Mouse (Mus musculus) heart, embryonic 11.5 days (tissue): ENCODE measurements around the gene Ccdc97. TPM values are rescaled to one million over a fixed set of nuclear protein-coding genes. Genes with fewer than 3 reads are reported as not detected.

Source experiments
- ATAC-seq: fragments of 200-750 bp; cut with Nextera tagmentation; replicated peaks from 2 replicates; pipeline ENCODE4 v1.8.0; 2017; ENCODE audit warnings: moderate library complexity; ENCODE audit not compliant: insufficient number of reproducible peaks, low FRiP score, low TSS enrichment
- H3K27ac ChIP-seq: fragments of 300-500 bp; sonication (generic); 2 replicates; pipeline ENCODE4 v1.5.1; 2014; ENCODE audit warnings: mild to moderate bottlenecking, low read depth, low read length
- H3K27me3 ChIP-seq: fragments of 300-500 bp; sonication (generic); 2 replicates; pipeline ENCODE4 v1.6.1; 2014; ENCODE audit warnings: mild to moderate bottlenecking, low read length, mixed read lengths; ENCODE audit not compliant: control insufficient read depth, insufficient read depth
- H3K36me3 ChIP-seq: fragments of 300-500 bp; sonication (generic); 2 replicates; pipeline ENCODE4 v1.6.1; 2014; ENCODE audit warnings: mild to moderate bottlenecking, low read length, moderate library complexity, mixed read lengths; ENCODE audit not compliant: control insufficient read depth, insufficient read depth
- H3K4me1 ChIP-seq: fragments of 300-500 bp; sonication (generic); 2 replicates; pipeline ENCODE4 v1.6.1; 2014; ENCODE audit warnings: low read length; ENCODE audit not compliant: control insufficient read depth, insufficient read depth
- H3K4me2 ChIP-seq: fragments of 300-500 bp; sonication (generic); 2 replicates; pipeline ENCODE4 v1.6.1; 2014; ENCODE audit warnings: mild to moderate bottlenecking, moderate library complexity
- H3K4me3 ChIP-seq: fragments of 300-500 bp; sonication (generic); 2 replicates; pipeline ENCODE4 v1.5.1; 2014; ENCODE audit warnings: low read depth, low read length
- H3K9ac ChIP-seq: fragments of 300-500 bp; sonication (generic); 2 replicates; pipeline ENCODE4 v1.6.1; 2014; ENCODE audit warnings: mild to moderate bottlenecking, low read depth, low read length, moderate library complexity
- H3K9me3 ChIP-seq: fragments of 300-500 bp; sonication (generic); replicated peaks from 2 replicates; pipeline ENCODE4 v1.6.1; 2016; ENCODE audit warnings: low read length; ENCODE audit not compliant: control insufficient read depth
- WGBS: fragments of 180-500 bp; shearing (Covaris S2); extraction: QIAGEN DNeasy Blood & Tissue Kit; methylation state at CpG from one replicate; pipeline ENCODE4 v1.1.7; 2014; ENCODE audit not compliant: insufficient replicate concordance; 5-methylcytosine and 5-hydroxymethylcytosine counted together
- polyA plus RNA-seq: library from polyadenylated mRNA; unstranded; fragments of >200 nt; fragmentation: Nextera tagmentation; extraction: Ambion mirVana; gene quantifications from 2 replicates; pipeline ENCODE4 v1.2.1, GENCODE M21; 2014

Ccdc97 gene
- polyA plus RNA-seq, 1 experiment from 2014 or later = 25.6 TPM

DNA sequence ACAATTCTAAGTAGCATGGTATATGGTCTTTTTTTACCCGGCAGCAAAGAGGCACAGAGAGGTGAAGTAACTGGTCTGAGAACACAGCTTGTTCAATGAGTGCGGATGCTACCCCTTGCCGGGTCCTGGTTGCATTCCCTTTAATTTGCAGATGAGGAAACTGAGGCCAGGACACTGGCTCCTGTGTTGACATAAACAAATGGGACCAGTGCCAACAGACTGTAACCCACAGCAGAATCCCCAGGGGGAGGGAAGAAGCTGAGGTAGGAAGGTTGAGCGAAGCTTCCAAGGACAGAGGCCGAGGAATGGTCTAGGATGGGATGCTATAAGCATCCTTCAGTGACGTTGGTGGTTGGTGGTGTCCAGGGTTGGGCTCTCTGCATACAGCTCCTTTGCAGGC lies 43.5 kb downstream of the Ccdc97 start:
- H3K4me2 ChIP-seq = peak overlapping the region; percentile 65; the same call in 1 of the 2 replicates
- H3K4me3 ChIP-seq = no peak overlapping the region
- no peak overlapping the region for H3K27ac ChIP-seq
- peaks cover 34% of the 10 kb centered on the region for H3K27me3 ChIP-seq
- 38% methylated on average over 6 of the region's 6 CpGs for WGBS
- H3K9ac ChIP-seq = no peak overlapping the region
- no peaks in the 10 kb centered on the region for H3K36me3 ChIP-seq
- no peak for ATAC-seq
- H3K9me3 ChIP-seq = no peaks in the 10 kb centered on the region
- H3K4me1 ChIP-seq = peaks cover 7% of the 10 kb centered on the region; the same call in 1 of the 2 replicates

GRCm38 (mm10) chr7:25674719-25675300 lies 44.1 kb downstream of the Ccdc97 start, which contains the start of gene Tmem91:
Gene Tmem91, minus strand, starts transcription at chr7:25675166.
- H3K36me3 ChIP-seq = no peaks in the 10 kb centered on the region
- peak within 1 kb of the TSS; percentile 65 for H3K4me2 ChIP-seq
- no peak for ATAC-seq
- H3K9ac ChIP-seq = peak within 1 kb of the TSS; percentile 54
- no peak within 1 kb of the TSS for H3K27ac ChIP-seq
- H3K9me3 ChIP-seq = no peaks in the 10 kb centered on the region
- H3K4me1 ChIP-seq = peaks cover 7% of the 10 kb centered on the region; the same call in 1 of the 2 replicates
- 3% methylated on average over 29 of the region's 29 CpGs for WGBS
- peaks cover 34% of the 10 kb centered on the region for H3K27me3 ChIP-seq
- H3K4me3 ChIP-seq = peak within 1 kb of the TSS; percentile 41

DNA sequence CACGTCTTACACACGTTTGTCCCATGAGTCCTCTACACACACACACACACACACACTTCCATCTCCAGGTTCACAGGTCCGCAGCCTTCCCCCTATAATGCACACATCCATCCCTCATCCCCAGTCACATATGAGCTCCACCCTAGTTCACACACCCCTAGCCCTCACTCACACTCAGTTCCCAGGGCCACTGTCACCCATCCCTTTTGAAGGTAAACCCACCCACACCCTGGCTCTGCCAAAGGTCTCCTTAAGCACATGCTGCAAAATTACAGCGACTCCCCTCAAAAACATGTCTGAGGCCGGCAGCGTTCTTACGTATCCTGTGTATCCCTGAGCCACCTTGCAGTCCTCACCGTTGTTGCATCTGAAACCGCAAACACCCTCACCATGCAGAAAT lies 44.6 kb downstream of the Ccdc97 start:
- Histone ChIP-seq H3K9ac (no peak overlapping the region), H3K27ac (no peak overlapping the region), H3K27me3 (peaks cover 34% of the 10 kb centered on the region), H3K4me1 (peaks cover 7% of the 10 kb centered on the region; the same call in 1 of the 2 replicates), H3K9me3 (no peaks in the 10 kb centered on the region), H3K4me3 (no peak overlapping the region), H3K4me2 (peak overlapping the region; percentile 65), H3K36me3 (no peaks in the 10 kb centered on the region)
- ATAC-seq = no peak
- WGBS = 27% methylated on average over 9 of the region's 9 CpGs

- no peak overlapping the region for H3K9ac ChIP-seq
- 50% methylated on average over 4 of the region's 4 CpGs for WGBS
- ATAC-seq = no peak
Observed at GRCm38 (mm10) chr7:25672442-25672841, 46.4 kb downstream of the Ccdc97 start.

DNA sequence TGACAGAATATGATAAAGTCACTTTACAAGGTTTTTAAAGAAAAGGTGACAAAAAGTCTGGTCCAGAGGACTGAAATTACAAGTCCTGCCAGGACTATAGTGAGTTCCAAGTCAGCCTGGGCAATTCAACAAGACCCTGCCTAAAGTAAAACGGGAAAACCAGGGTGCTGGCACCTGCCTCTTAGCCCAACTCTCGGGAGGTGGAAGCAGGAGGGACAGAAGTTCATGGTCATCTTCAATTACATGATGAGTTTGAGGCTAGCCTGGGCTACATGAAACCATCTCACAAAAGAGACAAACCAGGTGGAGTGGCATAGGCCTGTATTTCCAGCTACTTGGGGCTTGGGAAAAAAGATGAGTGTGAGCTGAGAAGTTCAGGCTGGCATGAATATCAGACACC lies 47.2 kb downstream of the Ccdc97 start:
- ATAC-seq = no peak

More at GRCm38 (mm10) chr7:25672442-25672841, 46.4 kb downstream of the Ccdc97 start:
- Histone ChIP-seq H3K4me2 (no peak overlapping the region), H3K4me3 (no peak overlapping the region), H3K27me3 (peaks cover 34% of the 10 kb centered on the region), H3K27ac (no peak overlapping the region), H3K9me3 (no peaks in the 10 kb centered on the region), H3K4me1 (peaks cover 7% of the 10 kb centered on the region; the same call in 1 of the 2 replicates), H3K36me3 (peaks cover 2% of the 10 kb centered on the region; the same call in 1 of the 2 replicates)

DNA sequence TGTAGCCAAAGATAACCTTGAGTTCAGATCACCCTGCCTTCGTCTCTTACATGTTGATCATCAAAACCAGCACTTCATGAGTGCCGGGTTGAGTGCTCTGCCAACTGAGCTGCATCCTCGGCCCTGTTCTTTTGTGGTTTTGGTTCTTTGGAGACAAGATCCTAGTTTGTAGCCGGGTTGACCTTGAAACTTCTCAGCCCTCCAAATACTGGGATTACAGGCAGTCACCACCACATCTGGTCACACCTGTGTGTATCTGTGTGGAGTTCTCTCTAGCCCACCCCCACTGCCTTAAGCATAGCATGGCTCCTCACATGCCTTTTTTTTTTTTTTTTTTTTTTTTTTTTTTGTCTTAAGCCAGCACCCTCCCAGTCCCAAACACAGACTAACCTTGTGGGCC lies 48.8 kb downstream of the Ccdc97 start:
- no peak overlapping the region for H3K9ac ChIP-seq

More for the DNA sequence above, 47.2 kb downstream of the Ccdc97 start:
- H3K9ac ChIP-seq = no peak overlapping the region
- 60% methylated on average over 2 of the region's 2 CpGs for WGBS
- peaks cover 7% of the 10 kb centered on the region; the same call in 1 of the 2 replicates for H3K4me1 ChIP-seq
- H3K9me3 ChIP-seq = no peaks in the 10 kb centered on the region
- H3K4me2 ChIP-seq = no peak overlapping the region
- no peak overlapping the region for H3K27ac ChIP-seq
- H3K36me3 ChIP-seq = peaks cover 2% of the 10 kb centered on the region; the same call in 1 of the 2 replicates
- peaks cover 32% of the 10 kb centered on the region for H3K27me3 ChIP-seq
- no peak overlapping the region for H3K4me3 ChIP-seq

GRCm38 (mm10) chr7:25669631-25670030 lies 49.3 kb downstream of the Ccdc97 start:
- H3K36me3 ChIP-seq = peaks cover 2% of the 10 kb centered on the region; the same call in 1 of the 2 replicates
- 77% methylated on average over 9 of the region's 9 CpGs for WGBS
- H3K9ac ChIP-seq = no peak overlapping the region
- H3K27ac ChIP-seq = no peak overlapping the region
- H3K4me3 ChIP-seq = no peak overlapping the region
- no peaks in the 10 kb centered on the region for H3K4me1 ChIP-seq
- H3K27me3 ChIP-seq = peaks cover 13% of the 10 kb centered on the region
- ATAC-seq = no peak
- no peak overlapping the region for H3K4me2 ChIP-seq
- no peaks in the 10 kb centered on the region for H3K9me3 ChIP-seq

More for the DNA sequence above, 48.8 kb downstream of the Ccdc97 start:
- no peak overlapping the region for H3K4me3 ChIP-seq
- H3K4me1 ChIP-seq = peaks cover 4% of the 10 kb centered on the region; the same call in 1 of the 2 replicates
- H3K36me3 ChIP-seq = peaks cover 2% of the 10 kb centered on the region; the same call in 1 of the 2 replicates
- no peak for ATAC-seq
- no peak overlapping the region for H3K27ac ChIP-seq
- H3K27me3 ChIP-seq = peaks cover 18% of the 10 kb centered on the region
- WGBS = 87% methylated on average over 4 of the region's 4 CpGs
- no peaks in the 10 kb centered on the region for H3K9me3 ChIP-seq
- no peak overlapping the region for H3K4me2 ChIP-seq

DNA sequence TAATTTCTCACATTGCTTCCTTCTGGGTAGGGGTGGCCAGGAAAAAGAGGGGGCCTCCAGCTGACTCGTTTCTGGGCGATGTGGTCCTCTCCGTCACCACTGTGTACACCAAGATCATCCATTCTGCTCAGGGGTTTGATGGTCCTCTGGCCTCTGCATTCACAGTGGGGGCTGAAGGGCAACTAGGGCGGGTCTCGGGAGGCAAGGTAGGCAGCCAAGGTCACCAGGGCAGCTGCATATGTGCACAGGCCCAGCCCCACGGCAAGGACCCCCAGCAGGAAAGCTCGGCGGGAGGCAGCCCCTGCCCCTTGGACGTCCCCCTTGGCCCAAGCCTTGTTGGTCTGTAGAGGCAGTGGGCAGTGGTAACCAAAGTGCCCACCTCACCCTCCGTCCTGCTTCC lies 49.7 kb downstream of the Ccdc97 start:
- ATAC-seq = no peak
- H3K36me3 ChIP-seq = peaks cover 4% of the 10 kb centered on the region; the same call in 1 of the 2 replicates
- 87% methylated on average over 10 of the region's 10 CpGs for WGBS

GRCm38 (mm10) chr7:25666381-25666780 lies 52.5 kb downstream of the Ccdc97 start:
- Histone ChIP-seq H3K9ac (no peak overlapping the region), H3K4me1 (no peaks in the 10 kb centered on the region), H3K4me2 (no peak overlapping the region), H3K4me3 (no peak overlapping the region), H3K27ac (no peak overlapping the region), H3K9me3 (no peaks in the 10 kb centered on the region), H3K27me3 (no peaks in the 10 kb centered on the region), H3K36me3 (peaks cover 7% of the 10 kb centered on the region; the same call in 1 of the 2 replicates)
- 89% methylated on average over 8 of the region's 8 CpGs for WGBS
- no peak for ATAC-seq

More for the DNA sequence above, 49.7 kb downstream of the Ccdc97 start:
- H3K4me3 ChIP-seq = no peak overlapping the region
- H3K27ac ChIP-seq = no peak overlapping the region
- H3K9ac ChIP-seq = no peak overlapping the region
- H3K4me1 ChIP-seq = no peaks in the 10 kb centered on the region
- H3K4me2 ChIP-seq = no peak overlapping the region
- H3K9me3 ChIP-seq = no peaks in the 10 kb centered on the region
- peaks cover 8% of the 10 kb centered on the region for H3K27me3 ChIP-seq
